Mouse (Mus musculus) brain, embryonic 14.5 days (tissue): ENCODE measurements around the gene Mrpl58.

Experiments used
- CTCF ChIP-seq: fragments of 200-500 bp; IDR thresholded peaks from 2 replicates; pipeline ENCODE4 v1.5.1; 2012; ENCODE audit warnings: inconsistent platforms, mild to moderate bottlenecking, moderate library complexity, borderline replicate concordance; ENCODE audit not compliant: insufficient read depth, insufficient read length; ENCODE audit errors: extremely low read depth
- POLR2A ChIP-seq: fragments of 200-500 bp; IDR thresholded peaks from 2 replicates; pipeline ENCODE4 v1.6.1; 2012; ENCODE audit warnings: mild to moderate bottlenecking, inconsistent platforms, borderline replicate concordance; ENCODE audit not compliant: poor library complexity, insufficient read depth, insufficient read length, severe bottlenecking; ENCODE audit errors: extremely low read depth

DNA sequence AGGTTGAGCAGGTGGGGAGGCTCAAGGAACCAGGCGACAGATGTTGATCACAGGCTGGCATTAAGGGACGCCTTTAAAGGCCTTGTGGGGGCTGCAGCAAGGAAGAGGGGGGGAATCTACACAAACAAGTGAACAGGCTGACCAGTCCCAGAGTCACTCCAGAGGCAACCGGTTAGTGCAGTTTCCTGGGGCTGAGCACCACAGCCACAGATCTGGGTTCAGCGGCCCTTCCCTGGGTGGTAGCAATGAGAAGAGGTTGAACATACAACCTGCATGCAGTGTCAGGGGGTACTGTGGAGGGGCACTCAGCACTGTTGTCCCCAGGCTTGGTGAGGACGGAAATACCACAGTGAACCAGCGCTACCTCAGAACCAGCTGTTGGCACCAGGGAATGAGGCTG is 29.8 kb downstream of the Mrpl58 start:
- TF ChIP-seq CTCF (no peak), POLR2A (no peak)
